Mouse (Mus musculus) embryonic fibroblast, embryonic 13.5 days (primary cell): ENCODE data around the gene Chchd3.

ENCODE experiments used
- CTCF ChIP-seq: IDR thresholded peaks from 2 replicates; pipeline ENCODE4 v1.5.1; 2011; ENCODE audit warnings: mild to moderate bottlenecking, control low read depth, low read length, moderate library complexity, borderline replicate concordance; ENCODE audit not compliant: insufficient read depth
- POLR2A ChIP-seq: IDR thresholded peaks from 2 replicates; pipeline ENCODE4 v1.6.1; 2011; ENCODE audit warnings: low read depth, mild to moderate bottlenecking, control low read depth, low read length, moderate library complexity

DNA sequence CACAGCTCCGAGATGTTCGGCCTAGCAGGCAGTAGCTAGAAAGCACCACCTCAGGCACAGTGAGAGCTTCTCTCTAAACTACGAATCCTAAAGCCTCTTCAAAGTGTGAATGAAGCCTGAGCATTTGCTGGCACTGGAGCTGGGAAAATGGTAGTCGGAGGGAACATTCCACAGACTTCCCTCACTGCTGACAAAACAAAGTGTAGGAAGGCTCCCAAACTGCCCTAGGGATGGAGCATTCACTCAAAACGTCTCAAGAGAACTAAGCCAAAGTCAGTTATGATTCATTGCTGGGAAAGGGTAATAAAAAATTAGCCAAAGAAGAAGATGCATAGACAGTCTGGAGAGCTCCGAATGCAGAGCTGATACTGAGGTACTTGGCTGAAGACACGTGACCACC, 211.1 kb downstream of the Chchd3 start:
- no peak for TF ChIP-seq CTCF
- no peak for TF ChIP-seq POLR2A
